Mouse (Mus musculus): Measurements from ENCODE around the gene Nxph1. TPM values are rescaled to one million over a fixed set of nuclear protein-coding genes. Genes with fewer than 3 reads are reported as not detected.

Gene Nxph1
- total and polyA plus RNA-seq, 3 experiments: not detected

- Histone ChIP-seq H3K79me2 (ENCODE audit: control insufficient read depth, insufficient read depth, low read length, poor library complexity) (no peaks in the 10 kb centered on the region), H3K9me3 (replicated peaks; ENCODE audit: insufficient read depth, low read length) (no peaks in the 10 kb centered on the region), H3K9ac (ENCODE audit: control insufficient read depth, low read depth, low read length, poor library complexity, severe bottlenecking) (no peak overlapping the region), H3K27me3 (ENCODE audit: control insufficient read depth in 1 of 2, insufficient read depth in 2 of 2, low read length in 2 of 2) (no peaks in the 10 kb centered on the region), H3K36me3 (ENCODE audit: control insufficient read depth in 1 of 2, insufficient read depth in 2 of 2, low read length in 2 of 2) (no peaks in the 10 kb centered on the region), H3K4me1 (ENCODE audit: control insufficient read depth in 1 of 2, insufficient read depth in 2 of 2, low read length in 2 of 2) (no peaks in the 10 kb centered on the region), H3K4me3 (ENCODE audit: control insufficient read depth in 1 of 2, insufficient read depth in 1 of 2, low read depth in 2 of 2, low read length in 2 of 2) (no peak overlapping the region), H3K27ac (ENCODE audit: control insufficient read depth, low read depth, low read length) (no peak overlapping the region)
- no peak for TF ChIP-seq TCF12 (IDR thresholded peaks at IDR 0.05; ENCODE audit: low read depth, low read length)
- TF ChIP-seq MAZ (IDR thresholded peaks at IDR 0.05; ENCODE audit: low read depth, low read length): no peak
- TF ChIP-seq USF2 (IDR thresholded peaks at IDR 0.05; ENCODE audit: borderline replicate concordance in 1 of 2, insufficient read depth in 1 of 2, low read depth in 1 of 2, low read length in 2 of 2): no peak
- no peak for TF ChIP-seq MYC (IDR thresholded peaks at IDR 0.05; ENCODE audit: low read depth, low read length)
- no peak for TF ChIP-seq MYB (IDR thresholded peaks at IDR 0.05; ENCODE audit: low read depth, low read length)
- no peak for TF ChIP-seq CHD2 (IDR thresholded peaks at IDR 0.05; ENCODE audit: low read length)
- TF ChIP-seq ELF1 (IDR thresholded peaks at IDR 0.05; ENCODE audit: low read depth, low read length): no peak
- no peak for TF ChIP-seq GATA1 (IDR thresholded peaks at IDR 0.05; ENCODE audit: low read depth, low read length)
- no peak for TF ChIP-seq MEF2A (IDR thresholded peaks at IDR 0.05; ENCODE audit: extremely low read depth, insufficient replicate concordance, low read depth, low read length, poor library complexity, severe bottlenecking)
- TF ChIP-seq KAT2A (conservative IDR thresholded peaks at IDR 0.05; ENCODE audit: low read depth, low read length): no peak
- no peak for TF ChIP-seq POLR2AphosphoS5 (IDR thresholded peaks at IDR 0.05; ENCODE audit: borderline replicate concordance, low read depth, low read length)
- TF ChIP-seq TAL1 (IDR thresholded peaks at IDR 0.05; ENCODE audit: low read length): no peak
- no peak for TF ChIP-seq EP300 (IDR thresholded peaks at IDR 0.05; ENCODE audit: low read depth in 1 of 2, low read length in 2 of 2)
- no peak for TF ChIP-seq POLR2A (IDR thresholded peaks at IDR 0.05; ENCODE audit: control insufficient read depth in 1 of 2, insufficient read depth in 1 of 2, low read depth in 1 of 2, low read length in 2 of 2, poor library complexity in 1 of 2)
- TF ChIP-seq MAX (IDR thresholded peaks at IDR 0.05; ENCODE audit: low read length): no peak
- no peak for TF ChIP-seq UBTF (IDR thresholded peaks at IDR 0.05; ENCODE audit: borderline replicate concordance, insufficient read depth, low read depth, low read length)
- TF ChIP-seq POLR2AphosphoS2 (IDR thresholded peaks at IDR 0.05; ENCODE audit: low read length): no peak
- TF ChIP-seq ZC3H11A (IDR thresholded peaks at IDR 0.05; ENCODE audit: low read depth, low read length): no peak
- DNase-seq (ENCODE audit: low read depth, low spot score): no peak
These were observed 11.6 kb downstream of the Nxph1 start for GRCm38 (mm10) chr6:8959810-8960209.

- Histone ChIP-seq H3K27ac (ENCODE audit: control insufficient read depth, low read depth, low read length) (no peak overlapping the region), H3K9me3 (replicated peaks; ENCODE audit: insufficient read depth, low read length) (no peaks in the 10 kb centered on the region), H3K36me3 (ENCODE audit: control insufficient read depth in 1 of 2, insufficient read depth in 2 of 2, low read length in 2 of 2) (no peaks in the 10 kb centered on the region), H3K4me1 (ENCODE audit: control insufficient read depth in 1 of 2, insufficient read depth in 2 of 2, low read length in 2 of 2) (no peaks in the 10 kb centered on the region), H3K27me3 (ENCODE audit: control insufficient read depth in 1 of 2, insufficient read depth in 2 of 2, low read length in 2 of 2) (no peaks in the 10 kb centered on the region), H3K79me2 (ENCODE audit: control insufficient read depth, insufficient read depth, low read length, poor library complexity) (no peaks in the 10 kb centered on the region), H3K9ac (ENCODE audit: control insufficient read depth, low read depth, low read length, poor library complexity, severe bottlenecking) (no peak overlapping the region), H3K4me3 (ENCODE audit: control insufficient read depth in 1 of 2, insufficient read depth in 1 of 2, low read depth in 2 of 2, low read length in 2 of 2) (no peak overlapping the region)
- DNase-seq (ENCODE audit: low read depth, low spot score): no peak
- no peak for TF ChIP-seq EP300 (IDR thresholded peaks at IDR 0.05; ENCODE audit: low read depth in 1 of 2, low read length in 2 of 2)
- no peak for TF ChIP-seq MYB (IDR thresholded peaks at IDR 0.05; ENCODE audit: low read depth, low read length)
- no peak for TF ChIP-seq E2F4 (IDR thresholded peaks at IDR 0.05; ENCODE audit: borderline replicate concordance, low read depth, low read length)
- TF ChIP-seq ZKSCAN1 (IDR thresholded peaks at IDR 0.05; ENCODE audit: low read depth, low read length): no peak
- no peak for TF ChIP-seq POLR2A (IDR thresholded peaks at IDR 0.05; ENCODE audit: control insufficient read depth in 1 of 2, insufficient read depth in 1 of 2, low read depth in 1 of 2, low read length in 2 of 2, poor library complexity in 1 of 2)
- no peak for TF ChIP-seq TBP (IDR thresholded peaks at IDR 0.05; ENCODE audit: low read depth, low read length)
- TF ChIP-seq USF2 (IDR thresholded peaks at IDR 0.05; ENCODE audit: borderline replicate concordance in 1 of 2, insufficient read depth in 1 of 2, low read depth in 1 of 2, low read length in 2 of 2): no peak
- no peak for TF ChIP-seq ZMIZ1 (IDR thresholded peaks at IDR 0.05; ENCODE audit: low read depth, low read length)
- no peak for TF ChIP-seq MAX (IDR thresholded peaks at IDR 0.05; ENCODE audit: low read length)
- TF ChIP-seq ETS1 (IDR thresholded peaks at IDR 0.05; ENCODE audit: low read depth, low read length): no peak
These were observed 22.3 kb downstream of the Nxph1 start for GRCm38 (mm10) chr6:8970576-8970975.

Data from MEL (cell line).